Mouse (Mus musculus): ENCODE results near the gene Tmem106c.

The Tmem106c gene

GRCm38 (mm10) chr15:97999546-97999945 lies 35.5 kb downstream of the Tmem106c start:
- DNase-seq (ENCODE audit: extremely low spot score, low read depth, low spot score): no peak

GRCm38 (mm10) chr15:97999991-98000390 lies 36.0 kb downstream of the Tmem106c start:
- no peak for DNase-seq (ENCODE audit: extremely low spot score, low read depth, low spot score)

GRCm38 (mm10) chr15:98001321-98002112 lies 37.5 kb downstream of the Tmem106c start:
- no peak for DNase-seq (ENCODE audit: extremely low spot score, low read depth, low spot score)

GRCm38 (mm10) chr15:98002113-98002990 lies 38.4 kb downstream of the Tmem106c start:
- no peak for DNase-seq (ENCODE audit: extremely low spot score, low read depth, low spot score)

GRCm38 (mm10) chr15:98002991-98003821 lies 39.2 kb downstream of the Tmem106c start:
- DNase-seq (ENCODE audit: extremely low spot score, low read depth, low spot score): no peak

GRCm38 (mm10) chr15:98003822-98004739 lies 40.1 kb downstream of the Tmem106c start, which contains the start of gene Col2a1:
Gene Col2a1, minus strand, starts transcription at chr15:98004695.
- no peak for DNase-seq (ENCODE audit: extremely low spot score, low read depth, low spot score)

- no peak for DNase-seq (ENCODE audit: extremely low spot score, low read depth, low spot score)
Observed at GRCm38 (mm10) chr15:98004740-98005159, 40.8 kb downstream of the Tmem106c start.

- no peak for DNase-seq (ENCODE audit: extremely low spot score, low read depth, low spot score)
Observed at GRCm38 (mm10) chr15:98005181-98005580, 41.2 kb downstream of the Tmem106c start.

- no peak for DNase-seq (ENCODE audit: extremely low spot score, low read depth, low spot score)
Observed at GRCm38 (mm10) chr15:98012810-98013209, 48.8 kb downstream of the Tmem106c start.

- DNase-seq (ENCODE audit: extremely low spot score, low read depth, low spot score): no peak
Observed at GRCm38 (mm10) chr15:98017925-98018324, 53.9 kb downstream of the Tmem106c start.

- no peak for DNase-seq (ENCODE audit: extremely low spot score, low read depth, low spot score)
Observed at GRCm38 (mm10) chr15:98019047-98019446, 55.0 kb downstream of the Tmem106c start.
